Mouse (Mus musculus): ENCODE measurements around the gene 4933427D14Rik. TPM values are rescaled to one million over a fixed set of nuclear protein-coding genes. Genes with fewer than 3 reads are reported as not detected.

4933427D14Rik gene
- total and polyA plus RNA-seq, 3 experiments, result 4.0 to 22.4 (median 17.0) TPM

DNA sequence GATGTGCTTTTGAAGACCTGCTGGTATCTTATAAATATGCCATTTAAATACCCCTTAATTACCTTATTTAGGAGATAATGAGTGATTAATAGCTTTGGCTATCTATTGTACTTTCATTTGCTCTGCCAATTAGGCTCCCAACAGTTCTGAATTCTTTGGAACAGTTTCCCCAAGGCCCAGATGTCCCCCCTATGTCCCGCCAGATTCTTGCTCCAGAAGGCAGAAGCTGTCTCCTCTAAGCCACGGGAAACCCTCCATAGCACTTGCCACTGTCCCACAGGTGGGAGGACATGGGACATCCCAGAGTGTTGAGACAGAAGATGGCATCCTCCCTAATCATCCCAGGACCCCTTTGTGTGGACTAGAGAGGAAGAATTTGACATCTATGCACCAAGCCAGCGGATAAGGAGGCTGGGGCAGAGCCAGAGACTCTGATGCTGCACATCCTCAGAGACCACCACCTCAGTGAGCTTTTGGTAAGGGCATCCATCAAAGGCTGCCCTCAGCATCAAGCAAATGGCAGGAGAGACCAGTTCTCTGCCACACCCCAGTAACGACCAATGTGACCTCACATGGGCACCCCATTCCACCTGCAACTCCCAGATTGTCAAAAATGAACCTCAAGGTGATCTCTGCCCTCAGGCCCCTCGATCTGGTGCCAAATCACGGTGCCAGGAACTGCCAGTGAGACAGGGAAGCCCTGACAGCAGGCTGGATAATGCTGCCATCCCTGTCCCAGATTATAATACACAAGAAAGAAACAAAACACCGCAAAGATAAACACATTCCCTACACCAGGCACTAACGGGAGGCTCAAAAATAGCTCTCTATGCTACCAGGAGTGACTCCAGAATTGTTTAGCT lies 78.0 kb downstream of the 4933427D14Rik start:
- no peaks in the 10 kb centered on the region for H3K4me1 ChIP-seq (ENCODE audit: insufficient read depth, low read depth, low read length)
- no peak for ATAC-seq (ENCODE audit: extremely low read depth, insufficient number of reproducible peaks, low FRiP score, poor library complexity, severe bottlenecking)
- H3K4me3 ChIP-seq (ENCODE audit: low read depth, low read length), result no peak overlapping the region
- DNase-seq (ENCODE audit: low spot score), result no peak
- no peaks in the 10 kb centered on the region for H3K36me3 ChIP-seq (replicated peaks)
- TF ChIP-seq TAL1 (conservative IDR thresholded peaks at IDR 0.05; ENCODE audit: low read depth, low read length), result no peak
- TF ChIP-seq GATA1 (IDR thresholded peaks at IDR 0.05; ENCODE audit: borderline replicate concordance, low read length), result no peak
- no peak for TF ChIP-seq POLR2AphosphoS5 (IDR thresholded peaks at IDR 0.05; ENCODE audit: insufficient replicate concordance, low read depth, low read length)
- no peak for TF ChIP-seq CTCF (IDR thresholded peaks at IDR 0.05; ENCODE audit: low read depth, low read length)
- no peak for TF ChIP-seq GATA2 (IDR thresholded peaks at IDR 0.05; ENCODE audit: borderline replicate concordance, low read depth, low read length)
- H3K9me3 ChIP-seq (replicated peaks), result no peaks in the 10 kb centered on the region
- H3K27me3 ChIP-seq (ENCODE audit: insufficient read depth, low read length), result no peaks in the 10 kb centered on the region

DNA sequence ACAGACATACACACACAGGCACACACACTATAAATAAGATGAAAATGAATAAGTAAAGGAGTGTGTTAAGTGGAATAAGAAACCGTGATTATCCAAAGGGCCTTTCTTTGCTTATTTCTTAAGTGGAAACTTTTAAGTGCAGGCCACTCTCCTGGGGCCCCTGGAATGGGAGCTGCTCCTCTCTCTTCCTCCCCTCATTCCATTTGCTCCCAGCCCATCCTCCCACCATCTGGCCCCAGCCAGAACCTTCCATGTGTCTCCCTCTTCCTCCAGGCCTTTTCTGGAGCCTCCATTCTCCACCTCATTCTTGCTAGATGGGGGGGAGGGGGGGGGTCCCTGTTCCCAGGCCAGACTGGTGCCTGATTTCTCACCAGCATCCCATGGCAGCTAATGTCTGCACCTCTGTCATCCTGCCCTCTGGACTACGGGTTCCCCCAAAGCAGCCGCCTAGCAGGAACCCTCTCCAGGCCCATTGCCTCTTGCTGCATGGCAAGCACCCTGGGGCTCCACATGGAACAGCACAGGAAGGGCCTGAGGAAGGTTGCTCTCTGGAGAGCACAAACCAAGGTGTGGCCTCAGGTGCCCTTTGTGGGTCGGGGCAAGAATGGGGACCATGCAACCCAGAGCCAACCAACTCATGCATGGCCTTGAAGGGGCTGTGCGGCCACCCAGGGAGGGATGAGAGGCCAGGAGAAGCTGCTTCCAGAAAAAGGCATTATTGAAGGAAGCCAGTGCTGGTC lies 79.6 kb downstream of the 4933427D14Rik start:
- no peak for DNase-seq (ENCODE audit: low spot score)
- ATAC-seq (ENCODE audit: extremely low read depth, insufficient number of reproducible peaks, low FRiP score, poor library complexity, severe bottlenecking), result no peak
- no peaks in the 10 kb centered on the region for H3K4me1 ChIP-seq (ENCODE audit: insufficient read depth, low read depth, low read length)
- no peaks in the 10 kb centered on the region for H3K9me3 ChIP-seq (replicated peaks)
- no peak overlapping the region for H3K4me3 ChIP-seq (ENCODE audit: low read depth, low read length)
- TF ChIP-seq TAL1 (conservative IDR thresholded peaks at IDR 0.05; ENCODE audit: low read depth, low read length), result no peak
- no peak for TF ChIP-seq GATA2 (IDR thresholded peaks at IDR 0.05; ENCODE audit: borderline replicate concordance, low read depth, low read length)
- no peak for TF ChIP-seq CTCF (IDR thresholded peaks at IDR 0.05; ENCODE audit: low read depth, low read length)
- no peak for TF ChIP-seq POLR2AphosphoS5 (IDR thresholded peaks at IDR 0.05; ENCODE audit: insufficient replicate concordance, low read depth, low read length)
- no peak for TF ChIP-seq GATA1 (IDR thresholded peaks at IDR 0.05; ENCODE audit: borderline replicate concordance, low read length)
- 0 out of 2 replicates have a peak, but pooled peaks cover 2% of the 10 kb centered on the region for H3K27me3 ChIP-seq (ENCODE audit: insufficient read depth, low read length)
- no peaks in the 10 kb centered on the region for H3K36me3 ChIP-seq (replicated peaks)

DNA sequence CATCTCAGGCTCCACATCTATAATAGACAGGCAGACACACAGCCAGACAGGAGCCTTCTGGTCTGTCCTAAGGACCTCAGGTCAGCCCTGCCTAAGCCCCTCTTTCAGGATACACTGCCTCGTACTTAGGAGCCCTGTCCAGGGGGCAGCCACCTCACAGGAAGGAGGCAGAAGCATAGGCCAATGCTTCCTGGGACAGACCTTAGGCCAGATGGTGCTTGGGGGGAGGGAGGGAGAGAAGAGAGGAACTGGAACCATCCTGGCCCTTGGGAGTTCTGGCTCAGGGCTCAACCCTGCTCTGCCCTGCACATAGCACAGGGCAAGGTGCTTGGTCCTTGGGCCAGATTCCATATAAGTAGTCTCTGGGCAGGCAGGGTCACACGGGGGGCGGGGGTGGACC lies 81.5 kb downstream of the 4933427D14Rik start:
- TF ChIP-seq GATA1 (IDR thresholded peaks at IDR 0.05; ENCODE audit: borderline replicate concordance, low read length), result no peak
- TF ChIP-seq POLR2AphosphoS5 (IDR thresholded peaks at IDR 0.05; ENCODE audit: insufficient replicate concordance, low read depth, low read length), result no peak
- TF ChIP-seq CTCF (IDR thresholded peaks at IDR 0.05; ENCODE audit: low read depth, low read length), result no peak
- no peak for TF ChIP-seq TAL1 (conservative IDR thresholded peaks at IDR 0.05; ENCODE audit: low read depth, low read length)
- TF ChIP-seq GATA2 (IDR thresholded peaks at IDR 0.05; ENCODE audit: borderline replicate concordance, low read depth, low read length), result no peak

DNA sequence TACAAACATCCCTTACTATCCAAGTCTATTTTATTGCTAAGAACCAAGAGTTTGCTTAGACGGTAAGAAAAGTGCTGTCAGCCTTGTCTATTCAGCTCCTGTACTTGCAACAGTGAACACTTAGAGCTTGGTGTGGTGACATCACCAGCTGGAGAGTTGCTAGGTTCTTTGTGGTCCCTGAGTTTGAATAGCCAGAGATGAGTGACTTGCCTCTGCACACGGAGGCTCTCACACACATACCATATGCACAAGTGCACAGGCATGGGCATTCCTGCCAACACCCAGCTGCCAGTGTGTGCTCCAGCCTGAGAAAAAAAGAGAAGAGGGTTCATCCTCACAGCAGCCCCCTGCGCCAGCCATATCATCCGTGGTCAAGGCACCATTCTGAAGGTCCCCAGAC lies 83.7 kb downstream of the 4933427D14Rik start:
- ATAC-seq (ENCODE audit: extremely low read depth, insufficient number of reproducible peaks, low FRiP score, poor library complexity, severe bottlenecking) (no peak), DNase-seq (ENCODE audit: low spot score) (no peak)
- no peak for TF ChIP-seq TAL1 (conservative IDR thresholded peaks at IDR 0.05; ENCODE audit: low read depth, low read length)
- no peak for TF ChIP-seq GATA2 (IDR thresholded peaks at IDR 0.05; ENCODE audit: borderline replicate concordance, low read depth, low read length)
- TF ChIP-seq CTCF (IDR thresholded peaks at IDR 0.05; ENCODE audit: low read depth, low read length), result no peak
- TF ChIP-seq GATA1 (IDR thresholded peaks at IDR 0.05; ENCODE audit: borderline replicate concordance, low read length), result no peak
- TF ChIP-seq POLR2AphosphoS5 (IDR thresholded peaks at IDR 0.05; ENCODE audit: insufficient replicate concordance, low read depth, low read length), result no peak
- H3K36me3 ChIP-seq (replicated peaks), result no peaks in the 10 kb centered on the region
- no peaks in the 10 kb centered on the region for H3K4me1 ChIP-seq (ENCODE audit: insufficient read depth, low read depth, low read length)
- no peaks in the 10 kb centered on the region for H3K9me3 ChIP-seq (replicated peaks)
- no peak overlapping the region for H3K4me3 ChIP-seq (ENCODE audit: low read depth, low read length)
- H3K27me3 ChIP-seq (ENCODE audit: insufficient read depth, low read length), result 0 out of 2 replicates have a peak, but pooled peaks cover 2% of the 10 kb centered on the region

More for the DNA sequence above, 81.5 kb downstream of the 4933427D14Rik start:
- H3K9me3 ChIP-seq (replicated peaks), result no peaks in the 10 kb centered on the region
- H3K4me1 ChIP-seq (ENCODE audit: insufficient read depth, low read depth, low read length), result no peaks in the 10 kb centered on the region
- DNase-seq (ENCODE audit: low spot score), result no peak
- H3K36me3 ChIP-seq (replicated peaks), result no peaks in the 10 kb centered on the region
- no peak overlapping the region for H3K4me3 ChIP-seq (ENCODE audit: low read depth, low read length)
- H3K27me3 ChIP-seq (ENCODE audit: insufficient read depth, low read length), result 0 out of 2 replicates have a peak, but pooled peaks cover 2% of the 10 kb centered on the region
- no peak for ATAC-seq (ENCODE audit: extremely low read depth, insufficient number of reproducible peaks, low FRiP score, poor library complexity, severe bottlenecking)

DNA sequence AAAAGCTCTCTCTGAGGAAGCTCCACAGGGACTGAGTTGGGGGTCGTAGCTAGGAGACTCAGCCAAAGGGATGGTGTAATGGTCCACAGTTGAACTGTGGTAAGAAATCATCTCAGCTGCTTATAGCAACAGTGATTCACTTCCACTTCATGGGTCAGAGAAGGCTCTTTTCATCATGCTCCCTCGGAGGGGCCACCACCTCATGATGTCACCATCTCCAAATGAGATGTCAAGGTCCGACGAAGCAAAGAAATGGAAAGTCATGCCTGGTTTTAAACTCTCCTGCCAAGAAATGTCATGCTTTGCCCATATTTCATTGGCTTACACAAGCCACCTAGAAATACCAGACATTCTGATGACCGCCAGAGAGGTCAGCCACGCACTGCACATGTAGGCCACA lies 86.9 kb downstream of the 4933427D14Rik start:
- ATAC-seq (ENCODE audit: extremely low read depth, insufficient number of reproducible peaks, low FRiP score, poor library complexity, severe bottlenecking), result no peak
- no peak for TF ChIP-seq TAL1 (conservative IDR thresholded peaks at IDR 0.05; ENCODE audit: low read depth, low read length)
- no peak for TF ChIP-seq POLR2AphosphoS5 (IDR thresholded peaks at IDR 0.05; ENCODE audit: insufficient replicate concordance, low read depth, low read length)
- TF ChIP-seq CTCF (IDR thresholded peaks at IDR 0.05; ENCODE audit: low read depth, low read length), result no peak
- no peak for TF ChIP-seq GATA2 (IDR thresholded peaks at IDR 0.05; ENCODE audit: borderline replicate concordance, low read depth, low read length)
- TF ChIP-seq GATA1 (IDR thresholded peaks at IDR 0.05; ENCODE audit: borderline replicate concordance, low read length), result no peak

DNA sequence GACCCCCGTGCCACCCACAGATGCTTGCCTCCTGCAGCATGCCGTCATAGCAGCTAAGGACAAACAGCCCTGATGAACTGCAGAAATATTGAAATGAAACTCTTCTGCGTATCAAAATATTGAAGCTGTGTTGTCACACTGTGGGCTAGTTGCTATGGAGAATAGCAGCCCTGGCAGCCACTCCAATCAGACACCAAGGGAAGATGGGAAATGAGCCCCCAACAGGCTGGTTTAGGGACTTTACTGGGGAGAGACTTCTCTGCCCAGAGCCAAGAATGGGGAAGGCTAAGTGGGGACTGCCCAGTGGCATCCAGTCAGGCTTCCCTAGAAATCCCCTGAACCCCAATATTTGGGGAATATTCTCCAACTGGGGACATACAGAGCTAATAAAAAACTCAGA lies 88.6 kb downstream of the 4933427D14Rik start:
- no peaks in the 10 kb centered on the region for H3K36me3 ChIP-seq (replicated peaks)
- TF ChIP-seq GATA2 (IDR thresholded peaks at IDR 0.05; ENCODE audit: borderline replicate concordance, low read depth, low read length) (no peak), CTCF (IDR thresholded peaks at IDR 0.05; ENCODE audit: low read depth, low read length) (no peak), TAL1 (conservative IDR thresholded peaks at IDR 0.05; ENCODE audit: low read depth, low read length) (no peak), GATA1 (IDR thresholded peaks at IDR 0.05; ENCODE audit: borderline replicate concordance, low read length) (no peak), POLR2AphosphoS5 (IDR thresholded peaks at IDR 0.05; ENCODE audit: insufficient replicate concordance, low read depth, low read length) (no peak)
- no peaks in the 10 kb centered on the region for H3K9me3 ChIP-seq (replicated peaks)
- H3K27me3 ChIP-seq (ENCODE audit: insufficient read depth, low read length), result 0 out of 2 replicates have a peak, but pooled peaks cover 1% of the 10 kb centered on the region
- no peak overlapping the region for H3K4me3 ChIP-seq (ENCODE audit: low read depth, low read length)
- ATAC-seq (ENCODE audit: extremely low read depth, insufficient number of reproducible peaks, low FRiP score, poor library complexity, severe bottlenecking) (no peak), DNase-seq (ENCODE audit: low spot score) (no peak)
- H3K4me1 ChIP-seq (ENCODE audit: insufficient read depth, low read depth, low read length), result no peaks in the 10 kb centered on the region

More for the DNA sequence above, 86.9 kb downstream of the 4933427D14Rik start:
- DNase-seq (ENCODE audit: low spot score), result no peak
- Histone ChIP-seq H3K36me3 (replicated peaks) (no peaks in the 10 kb centered on the region), H3K4me3 (ENCODE audit: low read depth, low read length) (no peak overlapping the region), H3K27me3 (ENCODE audit: insufficient read depth, low read length) (0 out of 2 replicates have a peak, but pooled peaks cover 2% of the 10 kb centered on the region), H3K9me3 (replicated peaks) (no peaks in the 10 kb centered on the region), H3K4me1 (ENCODE audit: insufficient read depth, low read depth, low read length) (no peaks in the 10 kb centered on the region)

Data from G1E (cell line).